Mouse (Mus musculus) brain, embryonic 14.5 days (tissue): ENCODE data around the gene Mcm3.

Experiments used
- CTCF ChIP-seq: fragments of 200-500 bp; IDR thresholded peaks from 2 replicates; pipeline ENCODE4 v1.5.1; 2012; ENCODE audit warnings: inconsistent platforms, mild to moderate bottlenecking, moderate library complexity, borderline replicate concordance; ENCODE audit not compliant: insufficient read depth, insufficient read length; ENCODE audit errors: extremely low read depth
- POLR2A ChIP-seq: fragments of 200-500 bp; IDR thresholded peaks from 2 replicates; pipeline ENCODE4 v1.6.1; 2012; ENCODE audit warnings: mild to moderate bottlenecking, inconsistent platforms, borderline replicate concordance; ENCODE audit not compliant: poor library complexity, insufficient read depth, insufficient read length, severe bottlenecking; ENCODE audit errors: extremely low read depth

- TF ChIP-seq CTCF (no peak), POLR2A (no peak)
These were observed 25.4 kb downstream of the Mcm3 start for GRCm38 (mm10) chr1:20794760-20795159.
